Mouse (Mus musculus) G1E (cell line): ENCODE data around the gene Fcrla.

Experiments used
- CTCF ChIP-seq: IDR thresholded peaks from 2 replicates; pipeline ENCODE4 v1.5.1; 2012; ENCODE audit warnings: low read depth, low read length, inconsistent platforms, mixed read lengths
- GATA1 ChIP-seq: IDR thresholded peaks from 2 replicates; pipeline ENCODE4 v1.6.1; 2012; ENCODE audit warnings: borderline replicate concordance, low read length, inconsistent platforms, mixed read lengths
- GATA2 ChIP-seq: IDR thresholded peaks from 2 replicates; pipeline ENCODE4 v1.6.1; 2012; ENCODE audit warnings: low read depth, low read length, inconsistent platforms, borderline replicate concordance
- POLR2AphosphoS5 ChIP-seq: IDR thresholded peaks from 2 replicates; pipeline ENCODE4 v1.6.1; 2012; ENCODE audit warnings: low read depth, low read length, inconsistent platforms; ENCODE audit not compliant: insufficient replicate concordance
- TAL1 ChIP-seq: conservative IDR thresholded peaks from 2 replicates; pipeline ENCODE4 v1.6.1; 2012; ENCODE audit warnings: low read depth, low read length, inconsistent platforms, mixed read lengths

DNA sequence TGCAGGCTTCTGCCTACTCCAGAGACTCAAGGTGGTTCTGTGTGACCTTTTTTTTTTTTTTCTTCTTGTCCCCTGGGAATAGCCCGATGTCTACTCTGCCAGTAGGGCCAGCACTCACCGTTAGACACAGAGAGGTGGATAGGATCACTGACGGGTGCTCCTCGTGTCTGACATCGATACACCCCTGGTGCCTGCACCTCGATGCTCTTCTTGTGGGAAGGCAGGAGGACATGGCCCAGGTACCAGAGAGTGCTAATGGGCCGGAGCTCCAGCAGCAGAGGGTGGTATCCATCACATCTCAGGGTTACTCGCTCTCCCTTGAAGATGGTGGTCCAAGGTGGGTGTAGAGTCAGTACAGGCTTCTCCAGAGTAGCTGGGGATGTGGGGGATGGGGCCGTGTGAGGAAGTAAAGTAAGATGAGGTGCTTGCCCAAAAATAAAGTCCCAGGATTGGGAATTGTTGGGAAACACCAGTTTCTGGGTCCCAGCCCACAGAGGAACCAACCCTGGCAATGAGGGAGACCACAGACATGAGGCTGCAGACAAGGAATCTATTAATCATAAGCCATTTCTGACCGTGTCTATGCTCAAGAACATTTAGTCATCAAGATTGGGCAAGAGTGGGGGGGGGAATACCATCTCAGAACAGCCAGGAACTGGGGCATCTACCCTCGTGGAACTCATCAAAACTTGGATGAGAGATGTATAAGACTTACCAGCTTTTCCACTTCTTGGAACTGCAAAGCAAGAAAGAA, 15.3 kb downstream of the Fcrla start:
- no peak for TF ChIP-seq CTCF
- no peak for TF ChIP-seq GATA1
- no peak for TF ChIP-seq GATA2
- no peak for TF ChIP-seq POLR2AphosphoS5
- TF ChIP-seq TAL1: no peak
